Mouse (Mus musculus): ENCODE data around the gene Abca6.

Gene Abca6

DNA sequence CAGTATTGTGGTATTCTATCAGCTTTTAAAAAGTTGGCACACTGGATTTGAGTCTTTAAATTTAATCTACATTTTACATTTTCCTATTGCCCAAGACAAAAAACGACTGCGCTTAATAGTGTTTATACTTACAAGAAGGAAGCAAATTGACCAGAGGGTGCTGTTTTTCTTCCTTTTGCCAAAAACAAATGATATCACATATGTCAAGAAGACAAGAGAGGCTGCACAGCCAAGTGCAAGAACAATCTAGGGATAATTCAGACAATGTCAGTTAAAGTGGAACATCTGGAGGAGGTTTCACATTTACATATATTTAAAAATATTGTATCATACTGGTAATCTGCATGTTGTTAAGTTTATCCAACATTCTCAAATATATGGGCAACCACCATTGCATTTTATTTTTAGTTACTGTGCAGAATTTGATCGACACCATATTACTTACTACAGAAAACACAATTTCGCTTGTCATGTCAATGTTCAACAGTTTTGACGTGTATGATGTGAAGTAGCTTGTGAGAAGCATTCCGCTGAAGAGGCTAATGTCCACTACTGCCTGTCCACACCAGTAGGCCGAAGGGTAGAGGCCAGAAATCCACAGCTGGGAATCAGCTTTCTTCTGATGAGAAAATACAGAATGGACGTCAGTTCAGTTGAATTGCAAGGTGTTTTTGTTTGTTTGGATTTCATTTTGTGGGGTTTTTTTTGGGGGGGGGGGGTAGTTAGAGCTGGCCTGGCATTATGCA is 54.8 kb downstream of the Abca6 start:
- DNase-seq (ENCODE audit: low spot score in 2 of 2), result no peak

DNA sequence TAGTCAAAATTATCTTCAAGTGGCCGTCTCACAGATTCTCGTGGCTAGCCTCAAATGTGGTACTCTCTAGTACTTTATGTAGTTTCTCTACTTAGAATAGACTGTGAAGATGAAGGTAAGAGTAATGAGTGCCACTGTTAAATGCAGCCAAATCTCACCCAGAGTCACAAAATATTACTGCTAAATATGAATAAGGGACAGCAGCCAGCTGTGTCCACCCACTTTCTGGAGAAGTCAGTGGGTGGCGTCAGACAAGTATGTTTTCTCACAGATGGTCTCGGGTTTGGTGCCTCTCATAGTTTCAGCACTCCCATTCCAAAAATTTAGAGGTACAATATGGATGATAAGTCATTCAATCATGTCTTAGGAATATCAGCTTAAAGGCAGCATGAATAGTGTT is 56.3 kb downstream of the Abca6 start:
- no peak for DNase-seq (ENCODE audit: low spot score in 2 of 2)

- no peak for DNase-seq (ENCODE audit: low spot score in 2 of 2)
Measured at GRCm38 (mm10) chr11:110171212-110171611, 80.4 kb downstream of the Abca6 start.

DNA sequence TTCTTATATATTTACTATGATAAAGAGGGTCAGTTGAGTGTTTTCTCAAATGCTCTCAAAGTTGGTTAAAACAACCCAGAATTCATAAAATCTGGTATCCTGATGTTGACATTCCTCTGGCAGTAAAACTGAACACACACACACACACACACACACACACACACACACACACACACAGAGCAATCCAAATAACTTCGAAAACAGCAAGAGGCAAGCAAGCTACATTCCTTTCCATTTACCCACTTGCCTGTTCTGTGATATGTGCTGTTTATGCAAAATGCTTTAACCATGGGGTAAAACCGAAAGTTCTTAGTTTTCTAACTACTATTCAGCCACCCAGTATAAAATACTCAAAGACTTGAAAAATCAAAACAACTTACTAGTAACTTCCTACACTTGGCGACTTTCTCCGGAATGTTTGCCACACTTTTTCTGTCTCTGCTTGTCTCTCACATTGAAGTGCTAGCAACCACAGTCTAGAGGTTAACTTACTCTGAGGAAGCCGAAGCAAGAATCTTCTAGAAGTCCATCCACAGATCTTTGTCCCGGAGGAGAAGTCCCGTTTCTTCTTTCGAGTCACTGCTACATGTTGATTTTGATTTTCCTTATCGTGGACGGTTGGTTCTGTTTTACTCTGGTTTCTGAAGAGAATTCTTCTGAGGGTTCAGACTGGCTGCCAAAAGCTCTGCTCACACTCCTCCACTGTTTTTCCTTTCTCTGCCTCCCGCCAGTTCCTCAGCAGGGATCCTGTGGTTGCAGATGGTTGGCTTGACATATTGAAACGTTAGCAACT is 83.9 kb downstream of the Abca6 start, which contains the start of gene Abca9:
Gene Abca9 (minus strand): TSS at position 738 of the 793 bp plus-strand sequence.
- no peak for DNase-seq (ENCODE audit: low spot score in 2 of 2)

- no peak for DNase-seq (ENCODE audit: low spot score in 2 of 2)
Measured at GRCm38 (mm10) chr11:110165822-110166221, 85.8 kb downstream of the Abca6 start.

GRCm38 (mm10) chr11:110165409-110165808 is 86.2 kb downstream of the Abca6 start:
- DNase-seq (ENCODE audit: low spot score in 2 of 2), result no peak

- DNase-seq (ENCODE audit: low spot score in 2 of 2), result no peak
Measured at GRCm38 (mm10) chr11:110157059-110157458, 94.5 kb downstream of the Abca6 start.

GRCm38 (mm10) chr11:110155985-110156384 is 95.6 kb downstream of the Abca6 start:
- DNase-seq (ENCODE audit: low spot score in 2 of 2), result no peak

DNA sequence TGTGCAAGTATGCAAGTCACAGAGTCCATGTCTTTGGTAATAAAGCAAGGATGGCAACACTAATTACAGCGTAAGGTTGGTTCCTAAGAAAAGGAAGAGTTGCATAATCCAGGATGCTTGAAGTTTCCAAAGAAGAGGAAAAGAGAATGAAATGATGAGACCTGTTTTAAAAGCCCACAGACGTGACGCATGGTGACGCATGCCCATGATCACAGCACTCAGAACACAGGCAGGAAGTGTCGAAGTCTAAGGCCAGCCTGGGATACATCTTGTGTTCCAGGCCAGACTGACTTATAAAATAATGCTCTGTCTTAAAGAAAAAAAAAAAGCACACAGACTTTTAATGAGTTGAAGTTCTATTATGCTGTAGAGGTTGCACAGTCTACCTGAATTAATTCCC is 103.9 kb downstream of the Abca6 start:
- no peak for DNase-seq (ENCODE audit: low spot score in 2 of 2)

GRCm38 (mm10) chr11:110145421-110145820 is 106.2 kb downstream of the Abca6 start:
- no peak for DNase-seq (ENCODE audit: low spot score in 2 of 2)

DNA sequence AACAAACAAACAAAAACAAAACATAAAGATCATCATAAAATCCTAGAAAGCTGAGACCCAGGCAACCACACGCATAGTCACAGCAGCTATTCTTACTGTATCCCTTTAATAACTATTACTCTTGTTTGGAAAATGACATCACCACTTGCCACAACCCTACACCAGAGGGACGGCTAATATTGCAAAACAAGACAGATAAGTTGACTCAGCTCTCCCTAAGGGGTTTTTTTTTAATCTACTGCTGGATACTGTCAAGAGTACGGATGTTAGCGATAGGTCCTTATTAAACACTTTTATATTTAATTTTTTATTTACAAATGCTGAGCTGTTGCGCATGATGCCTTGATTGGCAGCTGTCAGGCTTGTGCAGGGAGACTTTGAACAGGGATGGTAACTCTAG is 120.8 kb downstream of the Abca6 start:
- no peak for DNase-seq (ENCODE audit: low spot score in 2 of 2)

All from natural killer cell, adult 2 months (primary cell).